Mouse (Mus musculus) lung, embryonic 14.5 days (tissue): ENCODE results near the gene Ccdc6. TPM values are rescaled to one million over a fixed set of nuclear protein-coding genes. Genes with fewer than 3 reads are reported as not detected.
"Not testable (repeated sequence)": the region's sequence is repeated elsewhere in the genome, so short reads cannot be mapped to it uniquely, and the experiment has no call there.

ENCODE experiments used
- ATAC-seq: fragments of 200-750 bp; cut with Nextera tagmentation; 2 replicates; pipeline ENCODE4 v1.8.0; 2017; ENCODE audit warnings: mild to moderate bottlenecking, moderate TSS enrichment, moderate library complexity; ENCODE audit not compliant: insufficient read depth
- DNase-seq: peaks from one replicate; pipeline ENCODE4 v3.0.0-alpha.2; 2015
- H3K27ac ChIP-seq: fragments of 300-500 bp; sonication (generic); 2 replicates; pipeline ENCODE4 v1.5.1; 2014; ENCODE audit warnings: low read depth, mild to moderate bottlenecking, moderate library complexity
- H3K27me3 ChIP-seq: fragments of 300-500 bp; sonication (generic); 2 replicates; pipeline ENCODE4 v1.6.1; 2014; ENCODE audit warnings: low read length, control low read depth; ENCODE audit not compliant: insufficient read depth
- H3K36me3 ChIP-seq: fragments of 300-500 bp; sonication (generic); 2 replicates; pipeline ENCODE4 v1.6.1; 2014; ENCODE audit warnings: control low read depth; ENCODE audit not compliant: insufficient read depth
- H3K4me1 ChIP-seq: fragments of 300-500 bp; sonication (generic); 2 replicates; pipeline ENCODE4 v1.6.1; 2014; ENCODE audit warnings: antibody characterized with exemption, control low read depth; ENCODE audit not compliant: insufficient read depth
- H3K4me2 ChIP-seq: fragments of 300-500 bp; sonication (generic); 2 replicates; pipeline ENCODE4 v1.6.1; 2014; ENCODE audit warnings: mild to moderate bottlenecking
- H3K4me3 ChIP-seq: fragments of 300-500 bp; sonication (generic); 2 replicates; pipeline ENCODE4 v1.5.1; 2014; ENCODE audit warnings: low read depth, low read length
- H3K9ac ChIP-seq: fragments of 300-500 bp; sonication (generic); 2 replicates; pipeline ENCODE4 v1.6.1; 2014
- H3K9me3 ChIP-seq: fragments of 300-500 bp; sonication (generic); 2 replicates; pipeline ENCODE4 v1.6.1; 2016; ENCODE audit warnings: low read depth, low read length, control low read depth
- CTCF ChIP-seq: IDR thresholded peaks from 2 replicates; pipeline ENCODE4 v1.5.1; 2016; ENCODE audit warnings: antibody characterized with exemption, low read depth
- WGBS: fragments of 180-500 bp; shearing (Covaris S2); extraction: QIAGEN DNeasy Blood & Tissue Kit; methylation state at CpG from one replicate; pipeline ENCODE4 v1.1.7; 2014; 5-methylcytosine and 5-hydroxymethylcytosine counted together
- polyA plus RNA-seq: library from polyadenylated mRNA; unstranded; fragments of >200 nt; fragmentation: Nextera tagmentation; extraction: Ambion mirVana; gene quantifications from 2 replicates; pipeline ENCODE4 v1.2.1, GENCODE M21; 2014

Ccdc6 gene
- polyA plus RNA-seq, 1 experiment from 2014 or later = 21.9 TPM

DNA sequence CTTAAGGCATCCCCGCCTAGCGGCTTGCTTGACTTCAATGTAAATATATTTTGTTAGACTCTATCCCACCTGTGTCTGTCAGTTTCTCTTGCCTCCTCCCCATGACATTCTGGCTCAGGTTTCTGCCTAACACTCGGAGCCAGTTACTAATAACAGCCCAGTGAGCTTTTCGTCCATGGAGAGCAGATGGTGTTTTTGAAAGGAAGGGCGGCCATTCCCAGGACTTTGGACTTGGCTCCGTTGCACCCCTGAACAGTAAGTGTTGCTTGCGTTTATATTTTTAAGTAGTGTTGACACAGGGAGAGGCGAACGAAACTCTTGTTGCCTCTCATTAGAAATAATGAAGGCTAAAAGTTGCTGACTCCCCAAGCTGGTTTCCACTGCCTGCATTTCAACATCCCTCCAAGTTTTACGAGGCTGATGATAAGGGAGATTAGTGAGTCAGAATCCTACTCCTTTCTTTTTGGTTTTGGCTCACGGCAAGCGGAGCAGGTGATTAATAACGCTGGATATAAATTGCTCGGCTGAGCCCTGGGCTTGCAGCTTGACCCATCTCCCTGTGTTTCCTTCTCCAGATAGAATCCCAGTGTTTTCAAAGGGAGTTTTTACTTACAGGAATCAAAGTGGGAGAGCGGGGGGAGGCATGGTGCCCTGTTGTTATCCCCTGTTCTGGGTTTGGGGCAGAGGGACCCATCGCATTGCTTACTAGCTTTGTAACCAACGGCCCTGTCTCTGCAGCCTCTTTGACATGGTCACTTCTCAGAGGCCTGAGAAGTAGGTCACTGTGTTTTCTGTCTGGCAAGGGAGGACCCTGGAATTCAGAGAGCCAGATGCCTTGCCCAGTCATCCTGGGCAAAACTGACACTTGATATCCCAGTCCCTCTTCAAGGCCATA lies 107.8 kb downstream of the Ccdc6 start, which contains the start of gene Mrln:
Mrln (plus strand) TSS at position 160 of the 895 bp plus-strand sequence.
- no peak within 1 kb of the TSS for H3K4me3 ChIP-seq
- no peak within 1 kb of the TSS for H3K27ac ChIP-seq
- H3K9ac ChIP-seq = no peak within 1 kb of the TSS
- DNase-seq (peak; percentile 28), ATAC-seq (no peak)
- no peak within 1 kb of the TSS for H3K4me2 ChIP-seq
- no peak for TF ChIP-seq CTCF
- H3K9me3 ChIP-seq = no peaks in the 10 kb centered on the region
- WGBS = 36% methylated on average over 17 of the region's 17 CpGs
- no peaks in the 10 kb centered on the region for H3K4me1 ChIP-seq
- no peaks in the 10 kb centered on the region for H3K27me3 ChIP-seq
- no peaks in the 10 kb centered on the region for H3K36me3 ChIP-seq

DNA sequence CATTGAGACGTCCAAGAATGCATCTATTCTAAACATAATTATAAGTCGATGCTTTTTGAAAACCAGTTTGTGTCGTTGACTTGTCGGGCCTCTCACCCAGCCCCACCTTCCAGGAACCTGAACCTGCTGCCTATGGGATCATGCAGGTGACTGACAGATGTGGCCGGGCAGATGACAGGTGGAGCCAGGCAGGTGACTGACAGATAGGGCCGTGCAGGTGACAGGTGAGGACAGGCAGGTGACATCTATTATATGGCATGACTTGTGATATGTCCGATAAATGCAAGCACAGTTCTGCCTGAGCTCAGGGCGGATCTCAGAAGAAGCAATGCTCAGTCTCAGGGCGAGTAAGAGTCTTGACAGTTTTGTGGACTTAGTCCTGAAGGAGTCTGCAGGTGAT lies 114.4 kb downstream of the Ccdc6 start:
- TF ChIP-seq CTCF = no peak
- DNase-seq (no peak), ATAC-seq (no peak)
- Histone ChIP-seq H3K27ac (no peak overlapping the region), H3K9me3 (no peaks in the 10 kb centered on the region), H3K36me3 (no peaks in the 10 kb centered on the region), H3K9ac (no peak overlapping the region), H3K4me1 (no peaks in the 10 kb centered on the region), H3K27me3 (no peaks in the 10 kb centered on the region), H3K4me3 (no peak overlapping the region), H3K4me2 (no peak overlapping the region)
- 71% methylated on average over 9 of the region's 9 CpGs for WGBS

DNA sequence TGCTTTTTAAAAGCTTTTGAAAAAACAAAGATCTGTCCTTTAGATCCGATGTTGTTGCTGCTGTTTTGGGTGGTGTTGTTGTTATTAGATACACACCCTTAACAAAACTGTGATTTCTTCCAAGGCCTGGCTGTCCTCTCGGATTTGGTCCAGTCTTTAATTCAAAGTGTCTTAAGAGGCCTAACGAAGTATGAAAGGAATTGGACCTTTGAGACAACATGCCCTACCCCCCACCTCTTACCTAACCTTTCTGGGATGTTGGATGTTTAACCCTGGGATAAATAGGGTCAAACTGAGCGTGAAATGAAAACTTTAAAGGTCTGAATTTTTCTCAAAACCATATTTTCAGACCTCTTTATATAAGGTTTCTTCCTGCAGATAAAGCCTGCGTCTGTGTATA lies 124.0 kb downstream of the Ccdc6 start:
- TF ChIP-seq CTCF = no peak
- Histone ChIP-seq H3K4me3 (no peak overlapping the region), H3K27ac (no peak overlapping the region), H3K9ac (no peak overlapping the region), H3K36me3 (no peaks in the 10 kb centered on the region), H3K27me3 (no peaks in the 10 kb centered on the region), H3K9me3 (no peaks in the 10 kb centered on the region), H3K4me1 (peaks cover 7% of the 10 kb centered on the region; the same call in 1 of the 2 replicates), H3K4me2 (no peak overlapping the region)
- ATAC-seq (no peak), DNase-seq (no peak)
- WGBS = 72% methylated on average over 5 of the region's 5 CpGs

DNA sequence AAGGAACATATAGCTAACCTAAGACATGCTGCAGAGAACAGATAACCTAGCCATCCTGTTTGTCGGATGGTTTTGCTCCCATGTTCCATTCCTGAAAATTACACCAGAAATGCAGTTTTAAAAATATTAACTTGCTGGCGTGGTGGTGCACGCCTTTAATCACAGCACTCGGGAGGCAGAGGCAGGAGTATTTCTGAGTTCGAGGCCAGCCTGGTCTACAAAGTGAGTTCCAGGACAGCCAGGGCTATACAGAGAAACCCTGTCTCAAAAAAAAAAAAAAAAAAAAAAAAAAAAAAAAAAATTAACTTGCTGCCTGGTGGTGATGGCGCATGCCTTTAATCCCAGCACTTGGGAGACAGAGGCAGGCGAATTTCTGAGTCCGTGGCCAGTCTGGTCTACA lies 125.3 kb downstream of the Ccdc6 start:
- not testable (repeated sequence) for H3K27ac ChIP-seq, H3K9me3 ChIP-seq, H3K4me1 ChIP-seq, DNase-seq, H3K36me3 ChIP-seq, ATAC-seq, H3K4me2 ChIP-seq, H3K27me3 ChIP-seq, H3K9ac ChIP-seq, H3K4me3 ChIP-seq
- WGBS = 90% methylated on average over 8 of the region's 8 CpGs

DNA sequence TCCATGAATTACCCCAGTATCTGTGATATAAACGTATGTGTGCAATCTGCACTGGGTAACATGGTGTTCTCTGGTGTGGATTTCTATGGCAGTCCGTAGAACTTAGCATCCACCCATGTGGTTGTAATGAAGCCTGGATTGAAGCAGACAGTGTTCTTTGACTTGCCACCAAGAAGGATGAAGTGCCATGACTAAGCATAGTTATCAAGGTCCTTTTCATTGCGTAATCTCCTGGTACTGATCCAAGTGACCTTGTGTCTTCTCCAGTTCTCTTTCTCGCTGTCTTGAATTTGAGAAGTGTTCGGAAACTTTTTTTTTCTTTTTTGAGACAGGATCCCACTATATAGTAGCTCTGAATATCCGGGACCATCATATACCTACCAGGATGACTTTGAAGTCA lies 127.7 kb downstream of the Ccdc6 start:
- Histone ChIP-seq H3K9me3 (no peaks in the 10 kb centered on the region), H3K4me1 (peaks cover 7% of the 10 kb centered on the region; the same call in 1 of the 2 replicates), H3K36me3 (no peaks in the 10 kb centered on the region), H3K4me2 (no peak overlapping the region), H3K4me3 (no peak overlapping the region), H3K9ac (no peak overlapping the region), H3K27ac (no peak overlapping the region), H3K27me3 (no peaks in the 10 kb centered on the region)
- TF ChIP-seq CTCF = no peak
- no peak for ATAC-seq
- WGBS = 68% methylated on average over 6 of the region's 6 CpGs
- peak; percentile 50 for DNase-seq

DNA sequence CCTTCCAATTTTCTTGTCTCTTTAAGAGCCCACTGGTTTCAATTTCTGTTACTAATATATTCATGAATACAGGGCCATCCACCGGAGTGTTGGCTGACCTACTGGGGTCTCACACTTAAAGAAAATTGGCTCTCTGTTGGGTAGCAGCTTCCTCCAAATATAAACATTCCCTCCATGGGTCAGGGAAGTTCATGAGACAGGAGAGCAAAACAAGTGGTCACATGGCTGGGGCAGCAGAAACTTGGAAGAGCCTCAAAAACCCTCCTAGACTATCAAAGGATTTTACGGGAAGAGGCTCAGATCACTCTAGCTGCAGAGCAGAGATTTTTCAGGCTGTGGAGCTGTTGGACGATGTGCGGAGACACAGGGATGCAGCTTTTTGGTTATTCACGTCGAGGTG lies 128.8 kb downstream of the Ccdc6 start:
- peak; percentile 86 for DNase-seq
- Histone ChIP-seq H3K4me1 (peaks cover 7% of the 10 kb centered on the region; the same call in 1 of the 2 replicates), H3K4me3 (no peak overlapping the region), H3K9me3 (no peaks in the 10 kb centered on the region), H3K36me3 (no peaks in the 10 kb centered on the region), H3K9ac (no peak overlapping the region), H3K27ac (no peak overlapping the region), H3K27me3 (no peaks in the 10 kb centered on the region), H3K4me2 (no peak overlapping the region)
- 21% methylated on average over 6 of the region's 6 CpGs for WGBS
- peak; percentile 74 for ATAC-seq
- no peak for TF ChIP-seq CTCF

DNA sequence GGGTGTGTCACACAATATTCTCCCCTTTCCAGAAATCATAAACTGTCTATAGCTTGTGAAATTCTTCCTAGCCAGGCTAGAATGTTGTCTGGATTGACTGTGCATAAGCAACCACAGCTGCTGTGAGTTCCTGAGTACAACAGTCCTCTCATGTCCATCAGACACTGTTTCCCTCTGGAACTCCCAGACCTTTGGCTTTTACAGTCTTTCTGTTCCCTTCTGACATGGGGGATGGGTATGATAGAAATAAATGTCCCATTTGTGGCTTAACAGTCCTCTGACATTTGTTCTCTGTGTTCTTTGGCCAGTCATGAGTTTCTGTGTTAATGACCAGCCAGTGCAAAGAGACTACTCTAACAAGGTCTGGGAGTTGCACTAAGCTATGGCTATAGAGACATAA lies 129.7 kb downstream of the Ccdc6 start:
- peak; percentile 77 for ATAC-seq
- TF ChIP-seq CTCF = no peak

More for the DNA sequence above, 129.7 kb downstream of the Ccdc6 start:
- no peak overlapping the region for H3K4me3 ChIP-seq
- H3K36me3 ChIP-seq = no peaks in the 10 kb centered on the region
- H3K27me3 ChIP-seq = no peaks in the 10 kb centered on the region
- peak; percentile 86 for DNase-seq
- H3K9me3 ChIP-seq = no peaks in the 10 kb centered on the region
- H3K27ac ChIP-seq = no peak overlapping the region
- H3K4me2 ChIP-seq = no peak overlapping the region
- H3K9ac ChIP-seq = no peak overlapping the region
- H3K4me1 ChIP-seq = peaks cover 7% of the 10 kb centered on the region; the same call in 1 of the 2 replicates
